7 mouse cellular contexts compared by ENCODE assay signal in genomic region chr5:137746282-137746850, GRCm38 (mm10). TPM values are rescaled to one million over a fixed set of nuclear protein-coding genes. Genes with fewer than 3 reads are reported as not detected.
DNase-seq lines count a peak whose midpoint lies in the region; ATAC-seq and TF ChIP-seq lines count a peak whose summit lies in the region.

No protein-coding gene starts in this region.

- H3K9ac ChIP-seq in ES-Bruce4 (ENCODE audit: low read depth, poor library complexity, severe bottlenecking): peak overlapping the region; percentile 62
- peak overlapping the region; percentile 84 for H3K9ac ChIP-seq in forebrain, embryonic 13.5 days
- peak overlapping the region; percentile 87 for H3K9ac ChIP-seq in hindbrain, embryonic 12.5 days
- peak overlapping the region; percentile 95 for H3K9ac ChIP-seq in liver, embryonic 11.5 days (ENCODE audit: low read depth, low read length)

- DNase-seq in adrenal gland, postnatal 14 days: peak; percentile 90
- peak; percentile 84 for DNase-seq in liver, embryonic 11.5 days (ENCODE audit: low spot score)
- DNase-seq in thymus, adult 2 months: peak; percentile 66

- H3K27ac ChIP-seq in ES-Bruce4 (ENCODE audit: insufficient read depth, low read length): peak overlapping the region; percentile 49
- H3K27ac ChIP-seq in forebrain, embryonic 13.5 days: peak overlapping the region; percentile 94
- peak overlapping the region; percentile 96 for H3K27ac ChIP-seq in hindbrain, embryonic 12.5 days
- H3K27ac ChIP-seq in liver, embryonic 11.5 days (ENCODE audit: low read depth, low read length): peak overlapping the region; percentile 97
- H3K27ac ChIP-seq in thymus, adult 2 months (ENCODE audit: control insufficient read depth, insufficient read depth, low read length): peak overlapping the region; percentile 94

- no peak for TF ChIP-seq EP300 in ES-Bruce4 (IDR thresholded peaks at IDR 0.05; ENCODE audit: insufficient read depth, low read depth, low read length)

- H3K36me3 ChIP-seq in ES-Bruce4 (ENCODE audit: control insufficient read depth, insufficient read depth, low read length, poor library complexity, severe bottlenecking): no peaks in the 10 kb centered on the region
- H3K36me3 ChIP-seq in forebrain, embryonic 13.5 days (ENCODE audit: poor library complexity, severe bottlenecking): peaks cover 14% of the 10 kb centered on the region
- peaks cover 8% of the 10 kb centered on the region for H3K36me3 ChIP-seq in hindbrain, embryonic 12.5 days
- H3K36me3 ChIP-seq in liver, embryonic 11.5 days (ENCODE audit: control insufficient read depth, insufficient read depth, low read length): peaks cover 4% of the 10 kb centered on the region
- peaks cover 14% of the 10 kb centered on the region for H3K36me3 ChIP-seq in thymus, adult 2 months (ENCODE audit: control insufficient read depth, insufficient read depth, low read length)

- peak; percentile 6; the same call in 1 of the 2 replicates for ATAC-seq in forebrain, embryonic 13.5 days
- peak; percentile 26 for ATAC-seq in hindbrain, embryonic 12.5 days (ENCODE audit: low FRiP score)
- ATAC-seq in liver, embryonic 11.5 days (replicated peaks; ENCODE audit: low FRiP score): peak; percentile 70
- ATAC-seq in monocyte, adult 5-6 weeks (replicated peaks; ENCODE audit: insufficient number of reproducible peaks, low FRiP score, low TSS enrichment, poor library complexity, severe bottlenecking): peak; percentile 7; the same call in 1 of the 2 replicates

- no peaks in the 10 kb centered on the region for H3K27me3 ChIP-seq in ES-Bruce4 (ENCODE audit: control insufficient read depth, insufficient read depth, low read length, poor library complexity, severe bottlenecking)
- H3K27me3 ChIP-seq in forebrain, embryonic 13.5 days: no peaks in the 10 kb centered on the region
- H3K27me3 ChIP-seq in hindbrain, embryonic 12.5 days: no peaks in the 10 kb centered on the region
- no peaks in the 10 kb centered on the region for H3K27me3 ChIP-seq in liver, embryonic 11.5 days (replicated peaks; ENCODE audit: control insufficient read depth, insufficient read depth, low read length)
- no peaks in the 10 kb centered on the region for H3K27me3 ChIP-seq in thymus, adult 2 months (ENCODE audit: control insufficient read depth, insufficient read depth, low read length)

- H3K4me2 ChIP-seq in forebrain, embryonic 13.5 days: peak overlapping the region; percentile 99
- H3K4me2 ChIP-seq in hindbrain, embryonic 12.5 days (replicated peaks): peak overlapping the region; percentile 97
- H3K4me2 ChIP-seq in liver, embryonic 11.5 days: peak overlapping the region; percentile 100

- H3K4me3 ChIP-seq in ES-Bruce4 (ENCODE audit: low read depth, low read length): peak overlapping the region; percentile 77
- peak overlapping the region; percentile 69 for H3K4me3 ChIP-seq in forebrain, embryonic 13.5 days
- H3K4me3 ChIP-seq in hindbrain, embryonic 12.5 days: peak overlapping the region; percentile 69
- H3K4me3 ChIP-seq in liver, embryonic 11.5 days (ENCODE audit: low read depth, low read length): peak overlapping the region; percentile 92
- peak overlapping the region; percentile 97 for H3K4me3 ChIP-seq in thymus, adult 2 months (ENCODE audit: control insufficient read depth, insufficient read depth, low read length)

- no peak for TF ChIP-seq POLR2A in ES-Bruce4 (IDR thresholded peaks at IDR 0.05; ENCODE audit: insufficient read depth, low read length)
- TF ChIP-seq POLR2A in thymus, adult 2 months (IDR thresholded peaks at IDR 0.05; ENCODE audit: control insufficient read depth, extremely low read depth, insufficient read depth, low read length, poor library complexity): no peak

- no peak for TF ChIP-seq CTCF in ES-Bruce4 (IDR thresholded peaks at IDR 0.05; ENCODE audit: low read depth, low read length)
- TF ChIP-seq CTCF in thymus, adult 2 months (IDR thresholded peaks at IDR 0.05; ENCODE audit: borderline replicate concordance, control insufficient read depth, extremely low read depth, insufficient read depth, low read length, poor library complexity): no peak

- peaks cover 10% of the 10 kb centered on the region for H3K4me1 ChIP-seq in ES-Bruce4 (ENCODE audit: control insufficient read depth, insufficient read depth, low read length)
- H3K4me1 ChIP-seq in forebrain, embryonic 13.5 days: peaks cover 47% of the 10 kb centered on the region
- H3K4me1 ChIP-seq in hindbrain, embryonic 12.5 days: peaks cover 40% of the 10 kb centered on the region
- peaks cover 36% of the 10 kb centered on the region for H3K4me1 ChIP-seq in liver, embryonic 11.5 days (replicated peaks; ENCODE audit: control insufficient read depth, insufficient read depth, low read length)
- peaks cover 18% of the 10 kb centered on the region for H3K4me1 ChIP-seq in thymus, adult 2 months (replicated peaks; ENCODE audit: control insufficient read depth, insufficient read depth, low read length)

- 0% methylated on average over 20 of the region's 20 CpGs for WGBS in forebrain, embryonic 13.5 days
- WGBS in hindbrain, embryonic 12.5 days: 0% methylated on average over 18 of the region's 20 CpGs
- under 1% methylated on average over 20 of the region's 20 CpGs for WGBS in liver, embryonic 11.5 days
- WGBS in thymus, adult 2 months: under 1% methylated on average over 20 of the region's 20 CpGs

- H3K9me3 ChIP-seq in ES-Bruce4 (replicated peaks; ENCODE audit: control insufficient read depth, insufficient read depth, low read length, poor library complexity, severe bottlenecking): no peaks in the 10 kb centered on the region
- H3K9me3 ChIP-seq in forebrain, embryonic 13.5 days (replicated peaks): no peaks in the 10 kb centered on the region
- H3K9me3 ChIP-seq in hindbrain, embryonic 12.5 days (replicated peaks): no peaks in the 10 kb centered on the region
- no peaks in the 10 kb centered on the region for H3K9me3 ChIP-seq in liver, embryonic 11.5 days (ENCODE audit: control insufficient read depth, low read length)

RNA-seq across cellular contexts. Expression of gene Tsc22d4, which starts 0.8 kb away (rescaled TPM):
- 47.7 and 53.3 TPM in 2 replicates for polyA plus RNA-seq in ES-Bruce4 (2011; ENCODE audit: insufficient read depth, insufficient read length, low read depth, missing spikeins)
- 74.9 and 87.3 TPM in 2 replicates for total RNA-seq in adrenal gland, postnatal 14 days (2021)
- polyA plus RNA-seq in forebrain, embryonic 13.5 days (2015; fragmentation: Nextera tagmentation; extraction: Ambion mirVana): 64.3 and 71.0 TPM in 2 replicates
- polyA plus RNA-seq in hindbrain, embryonic 12.5 days (2016; fragmentation: Nextera tagmentation; extraction: Ambion mirVana): 81.8 and 82.9 TPM in 2 replicates
- 129 and 134 TPM in 2 replicates for polyA plus RNA-seq in liver, embryonic 11.5 days (2014; fragmentation: Nextera tagmentation; extraction: Ambion mirVana)
- total RNA-seq in monocyte, adult 5-6 weeks (2017): 65.2 to 107 TPM (median 70.0 TPM) in 3 replicates
- 670 and 672 TPM in 2 replicates for polyA plus RNA-seq in thymus, adult 2 months (2012; rRNA removed)

RNA-seq across cellular contexts. Expression of gene Nyap1, which starts 5.0 kb away (rescaled TPM):
- polyA plus RNA-seq in ES-Bruce4 (2011; ENCODE audit: insufficient read depth, insufficient read length, low read depth, missing spikeins): 12.4 and 13.0 TPM in 2 replicates
- total RNA-seq in adrenal gland, postnatal 14 days (2021): 3.6 and 5.9 TPM in 2 replicates
- polyA plus RNA-seq in forebrain, embryonic 13.5 days (2015; fragmentation: Nextera tagmentation; extraction: Ambion mirVana): 25.0 and 26.5 TPM in 2 replicates
- polyA plus RNA-seq in hindbrain, embryonic 12.5 days (2016; fragmentation: Nextera tagmentation; extraction: Ambion mirVana): 20.9 and 22.2 TPM in 2 replicates
- 0.39 and 0.43 TPM in 2 replicates for polyA plus RNA-seq in liver, embryonic 11.5 days (2014; fragmentation: Nextera tagmentation; extraction: Ambion mirVana)
- total RNA-seq in monocyte, adult 5-6 weeks (2017): 0.19 to 1.2 TPM (median 0.43 TPM) in 3 replicates
- 97.2 and 110 TPM in 2 replicates for polyA plus RNA-seq in thymus, adult 2 months (2012; rRNA removed)

RNA-seq across cellular contexts. Expression of gene Ppp1r35, which starts 32.3 kb away (rescaled TPM):
- polyA plus RNA-seq in ES-Bruce4 (2011; ENCODE audit: insufficient read depth, insufficient read length, low read depth, missing spikeins): 30.3 and 35.4 TPM in 2 replicates
- total RNA-seq in adrenal gland, postnatal 14 days (2021): 20.4 and 21.9 TPM in 2 replicates
- polyA plus RNA-seq in forebrain, embryonic 13.5 days (2015; fragmentation: Nextera tagmentation; extraction: Ambion mirVana): 38.3 and 45.0 TPM in 2 replicates
- 55.1 and 59.7 TPM in 2 replicates for polyA plus RNA-seq in hindbrain, embryonic 12.5 days (2016; fragmentation: Nextera tagmentation; extraction: Ambion mirVana)
- 49.4 and 55.0 TPM in 2 replicates for polyA plus RNA-seq in liver, embryonic 11.5 days (2014; fragmentation: Nextera tagmentation; extraction: Ambion mirVana)
- total RNA-seq in monocyte, adult 5-6 weeks (2017): 8.7 to 10.8 TPM (median 9.5 TPM) in 3 replicates
- polyA plus RNA-seq in thymus, adult 2 months (2012; rRNA removed): 101 and 120 TPM in 2 replicates

RNA-seq across cellular contexts. Expression of gene Mepce, which starts 41.1 kb away (rescaled TPM):
- 21.6 and 24.8 TPM in 2 replicates for polyA plus RNA-seq in ES-Bruce4 (2011; ENCODE audit: insufficient read depth, insufficient read length, low read depth, missing spikeins)
- 41.5 and 46.7 TPM in 2 replicates for total RNA-seq in adrenal gland, postnatal 14 days (2021)
- polyA plus RNA-seq in forebrain, embryonic 13.5 days (2015; fragmentation: Nextera tagmentation; extraction: Ambion mirVana): 10.3 and 12.3 TPM in 2 replicates
- 11.0 and 14.8 TPM in 2 replicates for polyA plus RNA-seq in hindbrain, embryonic 12.5 days (2016; fragmentation: Nextera tagmentation; extraction: Ambion mirVana)
- polyA plus RNA-seq in liver, embryonic 11.5 days (2014; fragmentation: Nextera tagmentation; extraction: Ambion mirVana): 9.3 and 11.1 TPM in 2 replicates
- total RNA-seq in monocyte, adult 5-6 weeks (2017): 20.7 to 27.6 TPM (median 21.5 TPM) in 3 replicates
- 81.9 and 87.5 TPM in 2 replicates for polyA plus RNA-seq in thymus, adult 2 months (2012; rRNA removed)

RNA-seq across cellular contexts. Expression of gene Zcwpw1, which starts 41.2 kb away (rescaled TPM):
- 15.0 and 15.5 TPM in 2 replicates for polyA plus RNA-seq in ES-Bruce4 (2011; ENCODE audit: insufficient read depth, insufficient read length, low read depth, missing spikeins)
- 5.6 and 5.7 TPM in 2 replicates for total RNA-seq in adrenal gland, postnatal 14 days (2021)
- 12.7 and 15.4 TPM in 2 replicates for polyA plus RNA-seq in forebrain, embryonic 13.5 days (2015; fragmentation: Nextera tagmentation; extraction: Ambion mirVana)
- 19.5 and 20.1 TPM in 2 replicates for polyA plus RNA-seq in hindbrain, embryonic 12.5 days (2016; fragmentation: Nextera tagmentation; extraction: Ambion mirVana)
- polyA plus RNA-seq in liver, embryonic 11.5 days (2014; fragmentation: Nextera tagmentation; extraction: Ambion mirVana): 10.2 and 13.1 TPM in 2 replicates
- total RNA-seq in monocyte, adult 5-6 weeks (2017): 5.5 to 18.4 TPM (median 12.3 TPM) in 3 replicates
- polyA plus RNA-seq in thymus, adult 2 months (2012; rRNA removed): 4.6 TPM in 2 replicates

Comparison
In these comparisons a context has a peak if more than half of its experiments do, and no peak if none do; other contexts are left out.
1. Peak in every context shown above with its lines: DNase-seq, ATAC-seq, H3K4me3 ChIP-seq and H3K27ac ChIP-seq.
2. ATAC-seq: peak in every context shown above with its lines; median percentile 70 in liver, embryonic 11.5 days; 26 in hindbrain, embryonic 12.5 days; 7 in monocyte, adult 5-6 weeks; 6 in forebrain, embryonic 13.5 days.